Mouse (Mus musculus) forelimb bud, embryonic 11.5 days (tissue): ENCODE measurements around the gene Hpcal1.
"Not testable (repeated sequence)": the region's sequence is repeated elsewhere in the genome, so short reads cannot be mapped to it uniquely, and the experiment has no call there.

Experiments used
- DNase-seq: peaks from one replicate; pipeline ENCODE4 v3.0.0-alpha.2; 2012; ENCODE audit warnings: low read depth, low spot score

Hpcal1 gene

GRCm38 (mm10) chr12:17738473-17738872 lies 47.8 kb downstream of the Hpcal1 start:
- DNase-seq = no peak

GRCm38 (mm10) chr12:17740226-17740625 lies 49.6 kb downstream of the Hpcal1 start:
- DNase-seq = no peak

GRCm38 (mm10) chr12:17741637-17742364 lies 51.1 kb downstream of the Hpcal1 start:
- no peak for DNase-seq

- no peak for DNase-seq
Measured at GRCm38 (mm10) chr12:17742571-17743321, 52.1 kb downstream of the Hpcal1 start.

DNA sequence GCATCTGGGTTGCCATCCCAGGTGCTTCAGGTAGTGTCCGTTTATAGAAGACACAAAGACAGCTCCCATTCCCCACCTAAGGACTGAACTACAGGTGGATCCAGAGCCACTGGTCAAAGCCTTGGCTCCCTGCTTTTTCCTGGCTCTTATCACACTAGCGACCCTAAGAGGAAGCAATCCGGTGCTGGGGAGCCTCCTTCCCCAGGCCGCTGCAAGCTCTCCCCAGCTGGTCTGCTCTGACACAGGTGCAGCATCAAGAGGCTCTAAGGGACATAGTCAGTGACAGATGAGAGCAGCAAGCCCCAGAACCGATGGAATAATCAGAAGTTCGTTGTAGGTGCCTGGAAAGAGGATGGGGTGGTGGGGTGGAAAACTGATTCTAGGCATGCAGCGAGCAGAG lies 54.8 kb downstream of the Hpcal1 start:
- DNase-seq = no peak

DNA sequence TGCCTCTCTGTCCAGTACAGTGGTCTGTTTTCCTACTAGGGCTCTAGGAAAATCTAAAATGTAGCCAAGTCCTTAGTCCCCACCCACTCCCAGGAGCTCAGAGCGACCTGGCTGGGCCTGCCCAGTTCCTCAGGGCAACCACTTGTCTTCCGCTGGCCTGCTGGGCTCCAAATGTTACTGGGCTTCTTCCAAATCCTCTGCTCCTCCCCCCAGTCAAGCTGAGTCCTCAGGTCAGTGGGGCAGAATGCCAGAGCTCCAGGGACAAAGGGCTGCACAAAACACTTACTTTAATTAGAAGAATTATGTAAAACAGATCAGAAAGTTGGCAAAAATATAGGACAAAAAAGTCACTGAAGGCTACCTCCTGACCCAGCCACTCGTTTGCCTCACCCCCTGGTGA lies 56.1 kb downstream of the Hpcal1 start:
- no peak for DNase-seq

- no peak for DNase-seq
Measured at GRCm38 (mm10) chr12:17747191-17748154, 56.8 kb downstream of the Hpcal1 start.

- no peak for DNase-seq
Measured at GRCm38 (mm10) chr12:17748155-17748529, 57.5 kb downstream of the Hpcal1 start.

GRCm38 (mm10) chr12:17749784-17750183 lies 59.1 kb downstream of the Hpcal1 start:
- no peak for DNase-seq

DNA sequence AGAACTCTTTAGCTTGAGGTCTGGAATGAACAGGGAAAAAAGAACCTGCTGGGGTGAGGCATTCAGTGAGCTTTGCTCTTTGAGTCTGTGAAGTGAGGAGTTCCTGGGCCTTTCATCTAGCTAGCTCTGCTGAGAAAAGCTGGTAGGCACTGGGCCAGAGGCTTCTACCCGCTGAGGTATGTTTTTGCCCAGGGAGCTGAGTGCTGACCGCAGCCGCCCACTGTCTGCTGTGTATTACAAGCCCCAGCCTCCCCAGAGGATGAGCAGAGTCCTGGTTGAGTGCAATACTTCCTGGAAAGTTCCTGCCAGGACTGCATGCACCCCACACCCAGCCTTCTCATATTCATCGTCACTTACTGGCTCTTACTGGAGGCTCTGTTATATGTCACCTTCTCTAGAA lies 59.8 kb downstream of the Hpcal1 start:
- DNase-seq = no peak

DNA sequence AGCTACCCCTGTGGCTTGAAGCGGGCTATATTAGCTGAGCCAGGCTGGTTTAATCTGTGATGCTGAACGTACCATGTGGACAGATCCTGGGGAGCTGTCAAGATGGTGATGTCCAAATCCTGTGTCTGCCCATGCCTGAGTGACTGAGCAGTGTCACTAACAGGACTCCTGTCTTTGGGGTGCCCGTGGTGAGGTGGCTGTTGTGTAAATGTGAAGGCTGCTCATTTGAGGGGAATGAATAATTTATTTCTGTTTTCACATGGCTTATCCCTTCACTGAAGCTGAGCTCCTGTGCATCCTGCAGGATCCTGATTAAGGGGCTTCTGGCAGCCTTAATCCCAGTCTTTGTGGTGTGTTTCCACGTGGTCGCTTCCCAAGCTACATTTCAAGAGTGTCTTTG lies 62.2 kb downstream of the Hpcal1 start:
- no peak for DNase-seq

DNA sequence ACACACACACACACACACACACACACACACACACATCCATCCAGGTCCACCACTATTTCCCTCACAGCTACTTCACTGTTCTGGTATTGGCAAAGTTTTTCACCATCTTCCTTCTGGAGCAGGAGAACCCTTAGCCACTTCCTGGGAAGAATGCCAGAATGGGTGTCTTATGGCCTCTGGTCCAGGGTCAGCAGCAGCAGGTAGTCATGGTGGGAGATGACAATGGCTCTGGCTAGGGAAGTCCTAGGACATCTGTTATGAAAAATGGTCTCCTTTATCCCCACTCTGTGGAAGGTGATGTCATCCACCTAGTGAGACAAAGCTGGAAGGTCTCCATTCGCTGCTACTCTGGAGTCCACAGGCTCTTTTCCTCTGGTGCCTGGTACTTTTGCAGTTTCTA lies 64.1 kb downstream of the Hpcal1 start:
- no peak for DNase-seq

GRCm38 (mm10) chr12:17756891-17757290 lies 66.2 kb downstream of the Hpcal1 start:
- no peak for DNase-seq

DNA sequence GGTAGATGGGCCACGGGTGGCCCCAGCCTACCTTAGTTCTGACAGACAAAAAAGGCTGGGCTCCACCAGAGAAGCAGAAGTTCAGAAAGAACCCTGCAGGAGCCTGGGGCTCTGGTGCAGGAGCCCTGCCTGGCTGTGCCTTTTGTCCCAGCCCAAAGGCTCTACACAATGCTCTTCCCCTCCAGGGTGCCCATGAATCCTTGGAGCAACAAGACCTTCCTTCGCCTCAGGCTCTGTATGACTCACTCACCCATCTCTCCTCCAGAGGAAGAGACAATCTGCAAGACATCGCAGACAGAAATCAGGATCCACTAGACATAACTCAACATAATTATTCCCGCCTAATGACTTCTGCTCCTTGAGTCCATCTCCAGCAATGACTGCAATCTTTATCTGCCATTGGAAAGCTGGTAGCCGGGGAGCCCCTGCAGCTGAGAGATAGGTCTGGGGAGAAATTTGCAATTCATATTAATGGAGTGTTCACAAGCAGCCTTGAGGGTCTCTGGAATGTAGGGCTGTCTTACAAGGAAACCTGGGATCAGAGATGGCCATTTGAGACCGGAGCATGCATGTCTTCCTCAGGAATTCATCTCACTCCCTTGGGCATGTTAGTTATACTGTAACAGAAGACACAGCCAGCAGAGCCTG lies 71.8 kb downstream of the Hpcal1 start:
- no peak for DNase-seq

DNA sequence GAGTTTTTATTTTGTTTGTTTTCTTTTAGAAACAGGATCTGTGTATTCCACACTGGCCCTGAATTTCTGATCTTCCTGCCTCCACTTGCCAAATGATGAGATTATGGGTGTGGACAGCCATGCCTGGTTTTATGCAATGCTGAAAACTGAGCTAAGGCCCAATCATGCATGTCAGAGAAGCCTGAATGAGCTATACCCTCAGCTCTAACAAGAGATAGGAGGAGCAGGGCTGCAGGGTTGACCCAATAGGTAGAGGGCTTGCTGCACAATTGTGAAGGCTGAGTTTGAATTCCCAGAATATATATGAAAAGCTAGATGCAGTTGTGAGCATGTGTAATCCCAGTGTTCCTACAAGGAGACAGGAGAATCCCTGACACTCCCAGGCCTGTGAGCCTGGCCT lies 72.4 kb downstream of the Hpcal1 start:
- no peak for DNase-seq

- no peak for DNase-seq
Measured at GRCm38 (mm10) chr12:17764005-17764404, 73.3 kb downstream of the Hpcal1 start.

GRCm38 (mm10) chr12:17767567-17767966 lies 76.9 kb downstream of the Hpcal1 start:
- DNase-seq = not testable (repeated sequence)

- DNase-seq = no peak
Measured at GRCm38 (mm10) chr12:17769476-17770172, 79.0 kb downstream of the Hpcal1 start.

- DNase-seq = no peak
Measured at GRCm38 (mm10) chr12:17770538-17770937, 79.9 kb downstream of the Hpcal1 start.

- DNase-seq = not testable (repeated sequence)
Measured at GRCm38 (mm10) chr12:17773721-17774120, 83.1 kb downstream of the Hpcal1 start.

DNA sequence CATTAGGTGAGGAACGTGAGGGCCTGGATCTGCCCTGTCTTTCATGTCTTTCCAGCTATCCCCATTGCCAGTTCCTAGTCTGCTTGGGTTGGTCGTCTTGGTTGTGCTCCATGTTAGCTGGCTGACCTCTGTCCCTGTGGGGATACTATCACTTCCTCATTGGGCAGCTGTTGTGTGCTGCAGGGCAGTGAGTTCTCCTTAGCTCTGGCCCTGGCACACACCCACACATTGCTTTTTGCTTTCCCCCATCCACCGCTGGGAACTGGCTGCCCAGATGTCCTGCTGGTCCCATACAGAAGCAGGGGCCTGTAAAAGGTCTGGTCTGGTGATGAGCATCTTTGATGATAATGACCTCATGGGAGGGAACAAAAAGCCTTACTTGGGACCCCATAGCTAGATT lies 84.2 kb downstream of the Hpcal1 start:
- not testable (repeated sequence) for DNase-seq
